Mouse (Mus musculus) C2C12 (cell line): ENCODE results near the gene Kcnj11. TPM values are rescaled to one million over a fixed set of nuclear protein-coding genes. Genes with fewer than 3 reads are reported as not detected.

ENCODE experiments used
- H3K27me3 ChIP-seq: one replicate; pipeline ENCODE4 v1.6.1; 2011; ENCODE audit not compliant: control insufficient read depth, insufficient read depth, insufficient read length
- H3K36me3 ChIP-seq: one replicate; pipeline ENCODE4 v1.6.1; 2011; ENCODE audit not compliant: control insufficient read depth, insufficient read depth
- H3K4me3 ChIP-seq: one replicate; pipeline ENCODE4 v1.5.1; 2011; ENCODE audit warnings: mild to moderate bottlenecking, control low read depth; ENCODE audit not compliant: poor library complexity, insufficient read depth, severe bottlenecking
- H3K79me2 ChIP-seq: one replicate; pipeline ENCODE4 v1.6.1; 2011; ENCODE audit not compliant: control insufficient read depth, insufficient read depth
- H3K79me3 ChIP-seq: one replicate; pipeline ENCODE4 v1.6.1; 2011; ENCODE audit warnings: low read depth, control low read depth
- H3ac ChIP-seq: one replicate; pipeline ENCODE3; 2011; ENCODE audit warnings: low read depth; ENCODE audit not compliant: control insufficient read depth, insufficient read length
- CEBPB ChIP-seq: IDR thresholded peaks from one replicate; pipeline ENCODE4 v1.6.1; 2011; ENCODE audit warnings: low read depth, mild to moderate bottlenecking, control low read depth, moderate library complexity
- CTCF ChIP-seq: IDR thresholded peaks from one replicate; pipeline ENCODE4 v1.5.1; 2011; ENCODE audit not compliant: control insufficient read depth, insufficient read depth, insufficient read length
- FOSL1 ChIP-seq: IDR thresholded peaks from one replicate; pipeline ENCODE4 v1.8.0; 2011; ENCODE audit warnings: mild to moderate bottlenecking, low read length; ENCODE audit not compliant: poor library complexity, insufficient read depth, severe bottlenecking
- MAX ChIP-seq: IDR thresholded peaks from one replicate; pipeline ENCODE4 v1.6.1; 2011; ENCODE audit warnings: mild to moderate bottlenecking, control low read depth
- MYOD1 ChIP-seq: IDR thresholded peaks from one replicate; pipeline ENCODE4 v1.6.1; 2011; ENCODE audit warnings: low read depth; ENCODE audit not compliant: control insufficient read depth, insufficient read length
- MYOG ChIP-seq: IDR thresholded peaks from one replicate; pipeline ENCODE4 v1.6.1; 2011; ENCODE audit not compliant: control insufficient read depth, insufficient read length; ENCODE audit errors: extremely low read depth
- USF1 ChIP-seq: IDR thresholded peaks from one replicate; pipeline ENCODE4 v1.6.1; 2011; ENCODE audit warnings: low read depth, mild to moderate bottlenecking, control low read depth, moderate library complexity
- long read RNA-seq, 2 experiments: library from polyadenylated mRNA; unstranded; transcript quantifications; one replicate each; pipeline ENCODE4 v2.0.0; 2019 to 2020
- polyA plus RNA-seq: library from polyadenylated mRNA; unstranded; fragments of >200 nt; fragmentation: generic; extraction: Trizol; gene quantifications from one replicate; pipeline ENCODE4 v1.2.1, GENCODE M21; 2012; ENCODE audit warnings: missing spikeins

Gene Kcnj11
- not detected for polyA plus RNA-seq
- long read RNA-seq, experiment 1, result 0 reads
- long read RNA-seq, experiment 2, result 0 reads

GRCm38 (mm10) chr7:46100563-46100962 lies at the start of gene Kcnj11:
Kcnj11 (minus strand) TSS chr7:46100764.
- no peak within 1 kb of the TSS for H3K4me3 ChIP-seq
- H3K79me3 ChIP-seq, result no peaks in the 10 kb centered on the region
- H3K27me3 ChIP-seq, result peaks cover 57% of the 10 kb centered on the region
- no peaks in the 10 kb centered on the region for H3K79me2 ChIP-seq
- no peaks in the 10 kb centered on the region for H3K36me3 ChIP-seq
- TF ChIP-seq CTCF, result peak; percentile 20
- no peak for TF ChIP-seq MAX
- no peak for TF ChIP-seq FOSL1
- H3ac ChIP-seq, result no peak within 1 kb of the TSS

GRCm38 (mm10) chr7:46147417-46147816 lies 46.9 kb upstream of the Kcnj11 start:
- no peaks in the 10 kb centered on the region for H3K36me3 ChIP-seq
- H3K79me3 ChIP-seq, result no peaks in the 10 kb centered on the region
- no peak overlapping the region for H3K4me3 ChIP-seq
- H3K79me2 ChIP-seq, result no peaks in the 10 kb centered on the region
- TF ChIP-seq MYOD1, result no peak
- H3ac ChIP-seq, result no peak overlapping the region
- H3K27me3 ChIP-seq, result peaks cover 48% of the 10 kb centered on the region

- Histone ChIP-seq H3K79me3 (no peaks in the 10 kb centered on the region), H3K79me2 (no peaks in the 10 kb centered on the region), H3ac (no peak overlapping the region), H3K4me3 (no peak overlapping the region), H3K36me3 (no peaks in the 10 kb centered on the region), H3K27me3 (peaks cover 43% of the 10 kb centered on the region)
- TF ChIP-seq MAX (no peak), FOSL1 (no peak), MYOG (no peak), CEBPB (no peak), CTCF (no peak), USF1 (no peak), MYOD1 (no peak)
Measured at GRCm38 (mm10) chr7:46146675-46147308, 46.2 kb upstream of the Kcnj11 start.

GRCm38 (mm10) chr7:46144061-46144460 lies 43.5 kb upstream of the Kcnj11 start:
- no peak overlapping the region for H3K4me3 ChIP-seq
- peaks cover 40% of the 10 kb centered on the region for H3K27me3 ChIP-seq
- no peaks in the 10 kb centered on the region for H3K36me3 ChIP-seq
- no peaks in the 10 kb centered on the region for H3K79me2 ChIP-seq
- H3K79me3 ChIP-seq, result no peaks in the 10 kb centered on the region
- no peak overlapping the region for H3ac ChIP-seq
- TF ChIP-seq CTCF (no peak), FOSL1 (no peak), MAX (no peak), MYOG (no peak)

GRCm38 (mm10) chr7:46138329-46138930 lies 37.9 kb upstream of the Kcnj11 start:
- H3K36me3 ChIP-seq, result no peaks in the 10 kb centered on the region
- no peaks in the 10 kb centered on the region for H3K79me2 ChIP-seq
- TF ChIP-seq FOSL1 (no peak), MYOG (no peak), MYOD1 (no peak), CTCF (no peak), MAX (no peak), USF1 (no peak), CEBPB (no peak)
- H3K27me3 ChIP-seq, result peaks cover 37% of the 10 kb centered on the region
- H3K79me3 ChIP-seq, result no peaks in the 10 kb centered on the region
- no peak overlapping the region for H3K4me3 ChIP-seq
- H3ac ChIP-seq, result no peak overlapping the region

- Histone ChIP-seq H3K79me3 (no peaks in the 10 kb centered on the region), H3K36me3 (no peaks in the 10 kb centered on the region), H3K4me3 (no peak overlapping the region), H3K27me3 (peaks cover 23% of the 10 kb centered on the region), H3ac (no peak overlapping the region), H3K79me2 (no peaks in the 10 kb centered on the region)
- TF ChIP-seq USF1 (no peak), MYOG (no peak), CEBPB (no peak), CTCF (no peak), MYOD1 (no peak), FOSL1 (no peak), MAX (no peak)
Measured at GRCm38 (mm10) chr7:46133858-46134257, 33.3 kb upstream of the Kcnj11 start.
